Mouse (Mus musculus): ENCODE results near the gene Ldlr. TPM values are rescaled to one million over a fixed set of nuclear protein-coding genes. Genes with fewer than 3 reads are reported as not detected.

Ldlr gene
- polyA plus RNA-seq, 1 experiment: 21.4 TPM

- no peak for TF ChIP-seq POLR2A (IDR thresholded peaks at IDR 0.05; ENCODE audit: borderline replicate concordance, extremely low read depth, insufficient read depth, insufficient read length, poor library complexity, severe bottlenecking)
- DNase-seq (ENCODE audit: low read depth): no peak
Measured at GRCm38 (mm10) chr9:21747238-21747774, 24.0 kb downstream of the Ldlr start.

- TF ChIP-seq CTCF (IDR thresholded peaks at IDR 0.05; ENCODE audit: borderline replicate concordance, extremely low read depth, insufficient read depth, insufficient read length): no peak
- no peak for TF ChIP-seq POLR2A (IDR thresholded peaks at IDR 0.05; ENCODE audit: borderline replicate concordance, extremely low read depth, insufficient read depth, insufficient read length, poor library complexity, severe bottlenecking)
- peak; percentile 78 for DNase-seq (ENCODE audit: low read depth)
Measured at GRCm38 (mm10) chr9:21748033-21748432, 24.8 kb downstream of the Ldlr start.

- no peak for DNase-seq (ENCODE audit: low read depth)
- TF ChIP-seq CTCF (IDR thresholded peaks at IDR 0.05; ENCODE audit: borderline replicate concordance, extremely low read depth, insufficient read depth, insufficient read length) (no peak), POLR2A (IDR thresholded peaks at IDR 0.05; ENCODE audit: borderline replicate concordance, extremely low read depth, insufficient read depth, insufficient read length, poor library complexity, severe bottlenecking) (no peak)
Measured at GRCm38 (mm10) chr9:21748491-21748890, 25.2 kb downstream of the Ldlr start.

GRCm38 (mm10) chr9:21749382-21750118, 26.3 kb downstream of the Ldlr start:
- TF ChIP-seq POLR2A (IDR thresholded peaks at IDR 0.05; ENCODE audit: borderline replicate concordance, extremely low read depth, insufficient read depth, insufficient read length, poor library complexity, severe bottlenecking): no peak
- no peak for TF ChIP-seq CTCF (IDR thresholded peaks at IDR 0.05; ENCODE audit: borderline replicate concordance, extremely low read depth, insufficient read depth, insufficient read length)
- DNase-seq (ENCODE audit: low read depth): no peak

GRCm38 (mm10) chr9:21750370-21750769, 27.1 kb downstream of the Ldlr start:
- no peak for TF ChIP-seq CTCF (IDR thresholded peaks at IDR 0.05; ENCODE audit: borderline replicate concordance, extremely low read depth, insufficient read depth, insufficient read length)
- TF ChIP-seq POLR2A (IDR thresholded peaks at IDR 0.05; ENCODE audit: borderline replicate concordance, extremely low read depth, insufficient read depth, insufficient read length, poor library complexity, severe bottlenecking): no peak
- no peak for DNase-seq (ENCODE audit: low read depth)

GRCm38 (mm10) chr9:21751347-21751746, 28.1 kb downstream of the Ldlr start:
- TF ChIP-seq CTCF (IDR thresholded peaks at IDR 0.05; ENCODE audit: borderline replicate concordance, extremely low read depth, insufficient read depth, insufficient read length): no peak
- no peak for TF ChIP-seq POLR2A (IDR thresholded peaks at IDR 0.05; ENCODE audit: borderline replicate concordance, extremely low read depth, insufficient read depth, insufficient read length, poor library complexity, severe bottlenecking)
- DNase-seq (ENCODE audit: low read depth): no peak

GRCm38 (mm10) chr9:21752252-21752792, 29.0 kb downstream of the Ldlr start:
- DNase-seq (ENCODE audit: low read depth): no peak
- TF ChIP-seq CTCF (IDR thresholded peaks at IDR 0.05; ENCODE audit: borderline replicate concordance, extremely low read depth, insufficient read depth, insufficient read length) (no peak), POLR2A (IDR thresholded peaks at IDR 0.05; ENCODE audit: borderline replicate concordance, extremely low read depth, insufficient read depth, insufficient read length, poor library complexity, severe bottlenecking) (no peak)

GRCm38 (mm10) chr9:21754003-21754402, 30.7 kb downstream of the Ldlr start:
- TF ChIP-seq CTCF (IDR thresholded peaks at IDR 0.05; ENCODE audit: borderline replicate concordance, extremely low read depth, insufficient read depth, insufficient read length) (no peak), POLR2A (IDR thresholded peaks at IDR 0.05; ENCODE audit: borderline replicate concordance, extremely low read depth, insufficient read depth, insufficient read length, poor library complexity, severe bottlenecking) (no peak)
- DNase-seq (ENCODE audit: low read depth): no peak

- TF ChIP-seq POLR2A (IDR thresholded peaks at IDR 0.05; ENCODE audit: borderline replicate concordance, extremely low read depth, insufficient read depth, insufficient read length, poor library complexity, severe bottlenecking) (no peak), CTCF (IDR thresholded peaks at IDR 0.05; ENCODE audit: borderline replicate concordance, extremely low read depth, insufficient read depth, insufficient read length) (no peak)
Measured at GRCm38 (mm10) chr9:21754516-21755321, 31.4 kb downstream of the Ldlr start.

GRCm38 (mm10) chr9:21758576-21759529, 35.6 kb downstream of the Ldlr start:
- DNase-seq (ENCODE audit: low read depth): peak; percentile 31
- no peak for TF ChIP-seq CTCF (IDR thresholded peaks at IDR 0.05; ENCODE audit: borderline replicate concordance, extremely low read depth, insufficient read depth, insufficient read length)
- TF ChIP-seq POLR2A (IDR thresholded peaks at IDR 0.05; ENCODE audit: borderline replicate concordance, extremely low read depth, insufficient read depth, insufficient read length, poor library complexity, severe bottlenecking): no peak

More at GRCm38 (mm10) chr9:21754516-21755321, 31.4 kb downstream of the Ldlr start:
- no peak for DNase-seq (ENCODE audit: low read depth)
